Mouse (Mus musculus) myocyte (in vitro differentiated cells): ENCODE results near the gene Copa. TPM values are rescaled to one million over a fixed set of nuclear protein-coding genes. Genes with fewer than 3 reads are reported as not detected.

ENCODE experiments used
- H3K27me3 ChIP-seq: one replicate; pipeline ENCODE4 v1.6.1; 2011; ENCODE audit not compliant: control insufficient read depth, insufficient read depth, insufficient read length
- H3K36me3 ChIP-seq: one replicate; pipeline ENCODE4 v1.6.1; 2011; ENCODE audit not compliant: control insufficient read depth, insufficient read depth
- H3K4me2 ChIP-seq: one replicate; pipeline ENCODE4 v1.6.1; 2011; ENCODE audit warnings: low read depth, control low read depth
- H3K4me3 ChIP-seq: one replicate; pipeline ENCODE4 v1.5.1; 2011; ENCODE audit warnings: mild to moderate bottlenecking, control low read depth, moderate library complexity
- H3K79me2 ChIP-seq: one replicate; pipeline ENCODE4 v1.6.1; 2011; ENCODE audit not compliant: control insufficient read depth, insufficient read depth
- H3ac ChIP-seq: one replicate; pipeline ENCODE4 v1.6.1; 2011; ENCODE audit not compliant: control insufficient read depth, insufficient read length
- CEBPB ChIP-seq: IDR thresholded peaks from 2 replicates; pipeline ENCODE4 v1.6.1; 2011; ENCODE audit warnings: mild to moderate bottlenecking, moderate library complexity; ENCODE audit not compliant: poor library complexity, insufficient read depth, severe bottlenecking
- E2F4 ChIP-seq: IDR thresholded peaks from one replicate; pipeline ENCODE4 v1.6.1; 2011; ENCODE audit warnings: mild to moderate bottlenecking, control low read depth, moderate library complexity; ENCODE audit not compliant: insufficient read depth
- MAX ChIP-seq: IDR thresholded peaks from one replicate; pipeline ENCODE4 v1.6.1; 2011; ENCODE audit warnings: low read depth, mild to moderate bottlenecking, control low read depth
- MYOD1 ChIP-seq, 3 experiments: IDR thresholded peaks; one replicate each; pipeline ENCODE4 v1.6.1; 2011; ENCODE audit warnings: control low read depth in 2 of 3, low read depth in 2 of 3, mild to moderate bottlenecking in 2 of 3, moderate library complexity in 1 of 3; ENCODE audit not compliant: insufficient read length in 2 of 3, control insufficient read depth in 1 of 3
- MYOG ChIP-seq, 3 experiments: IDR thresholded peaks; one replicate each; pipeline ENCODE4 v1.6.1; 2011; ENCODE audit warnings: control low read depth in 2 of 3, low read depth in 2 of 3, mild to moderate bottlenecking in 2 of 3; ENCODE audit not compliant: insufficient read length in 2 of 3, control insufficient read depth in 1 of 3, insufficient read depth in 1 of 3
- POLR2A ChIP-seq: IDR thresholded peaks from one replicate; pipeline ENCODE4 v1.6.1; 2011; ENCODE audit warnings: low read depth, mild to moderate bottlenecking, control low read depth, moderate library complexity; ENCODE audit not compliant: insufficient read length
- POLR2AphosphoS2 ChIP-seq: IDR thresholded peaks from one replicate; pipeline ENCODE4 v1.6.1; 2011; ENCODE audit warnings: low read depth, control low read depth; ENCODE audit not compliant: insufficient read length
- REST ChIP-seq: IDR thresholded peaks from one replicate; pipeline ENCODE4 v1.6.1; 2011; ENCODE audit warnings: mild to moderate bottlenecking, control low read depth, moderate library complexity; ENCODE audit not compliant: insufficient read depth, insufficient read length
- SRF ChIP-seq: IDR thresholded peaks from one replicate; pipeline ENCODE4 v1.6.1; 2011; ENCODE audit warnings: low read depth; ENCODE audit not compliant: control insufficient read depth, insufficient read length
- TCF12 ChIP-seq: IDR thresholded peaks from one replicate; pipeline ENCODE4 v1.6.1; 2011; ENCODE audit warnings: mild to moderate bottlenecking, control low read depth; ENCODE audit not compliant: poor library complexity, insufficient read depth, severe bottlenecking
- TCF3 ChIP-seq: IDR thresholded peaks from one replicate; pipeline ENCODE4 v1.6.1; 2011; ENCODE audit warnings: low read depth, control low read depth; ENCODE audit not compliant: insufficient read length
- USF1 ChIP-seq: IDR thresholded peaks from one replicate; pipeline ENCODE4 v1.6.1; 2011; ENCODE audit warnings: low read depth, mild to moderate bottlenecking, control low read depth, moderate library complexity
- polyA plus RNA-seq: library from polyadenylated mRNA; unstranded; fragments of >200 nt; fragmentation: generic; extraction: Trizol; gene quantifications from one replicate; pipeline ENCODE4 v1.2.1, GENCODE M21; 2012; ENCODE audit warnings: missing spikeins

The Copa gene
- polyA plus RNA-seq, 1 experiment: 144 TPM

DNA sequence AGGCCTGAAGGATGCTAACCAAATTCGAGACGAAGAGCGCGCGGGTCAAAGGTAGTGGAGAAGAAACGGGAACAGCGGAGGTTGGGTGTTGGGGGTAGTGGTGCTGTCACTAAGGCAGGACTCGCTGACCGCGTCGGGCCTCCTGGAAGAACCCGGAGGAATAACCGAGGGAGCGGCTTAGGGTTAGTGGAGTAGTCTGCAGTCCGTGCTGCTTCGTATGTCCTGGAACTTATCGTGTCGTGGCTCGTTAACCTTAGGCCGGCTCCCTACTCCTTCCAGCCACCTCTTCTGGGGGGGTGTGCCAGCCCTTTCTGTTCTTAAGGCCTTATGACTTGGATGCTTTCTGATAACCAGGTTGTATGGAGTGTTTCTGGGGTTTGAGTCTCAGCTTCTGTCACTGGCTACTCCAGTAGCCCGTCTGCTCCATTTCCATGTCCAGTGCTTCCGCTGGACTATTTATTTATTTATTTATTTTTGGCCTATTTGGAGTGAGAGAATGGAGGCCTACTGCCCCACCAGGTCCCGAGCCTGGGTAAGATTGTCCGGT is 643 bp downstream of the Copa start:
- peaks cover 9% of the 10 kb centered on the region for H3K36me3 ChIP-seq
- H3K27me3 ChIP-seq: no peaks in the 10 kb centered on the region
- TF ChIP-seq TCF12 (no peak), MYOD1 (IDR thresholded peaks at IDR 0.05; ENCODE audit: control insufficient read depth in 1 of 3, insufficient read length in 2 of 3, low read depth in 2 of 3) (no peak), REST (no peak), TCF3 (no peak), POLR2A (no peak)
- H3ac ChIP-seq: peak overlapping the region; percentile 9
- H3K4me2 ChIP-seq: peak overlapping the region; percentile 78
- H3K4me3 ChIP-seq: peak overlapping the region; percentile 100
- H3K79me2 ChIP-seq: peaks cover 68% of the 10 kb centered on the region

DNA sequence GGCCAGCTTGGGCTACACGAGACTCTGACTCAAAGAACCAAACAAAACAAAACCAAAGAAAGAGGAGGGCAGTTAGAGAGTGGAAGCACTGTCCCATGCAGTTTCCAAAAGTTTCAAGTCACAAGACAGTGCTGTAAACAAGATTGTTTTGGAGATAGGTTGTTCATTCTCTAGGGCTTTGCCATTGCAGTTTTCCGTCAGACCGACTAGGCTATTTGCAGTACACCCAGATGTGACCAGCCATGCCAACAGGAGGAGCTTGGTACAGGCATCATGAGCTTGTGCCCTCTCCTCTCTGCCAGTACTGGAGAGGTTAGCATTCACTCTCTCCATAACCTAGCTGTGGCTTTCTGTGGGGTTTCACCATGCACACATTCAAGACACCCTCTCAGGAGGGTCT is 11.2 kb downstream of the Copa start:
- H3ac ChIP-seq: no peak overlapping the region
- H3K36me3 ChIP-seq: peaks cover 70% of the 10 kb centered on the region
- no peak overlapping the region for H3K4me3 ChIP-seq
- no peak overlapping the region for H3K4me2 ChIP-seq
- H3K79me2 ChIP-seq: peaks cover 5% of the 10 kb centered on the region
- no peak for TF ChIP-seq MYOG (IDR thresholded peaks at IDR 0.05; ENCODE audit: control insufficient read depth in 1 of 3, insufficient read depth in 1 of 3, insufficient read length in 2 of 3, low read depth in 2 of 3)
- H3K27me3 ChIP-seq: no peaks in the 10 kb centered on the region

DNA sequence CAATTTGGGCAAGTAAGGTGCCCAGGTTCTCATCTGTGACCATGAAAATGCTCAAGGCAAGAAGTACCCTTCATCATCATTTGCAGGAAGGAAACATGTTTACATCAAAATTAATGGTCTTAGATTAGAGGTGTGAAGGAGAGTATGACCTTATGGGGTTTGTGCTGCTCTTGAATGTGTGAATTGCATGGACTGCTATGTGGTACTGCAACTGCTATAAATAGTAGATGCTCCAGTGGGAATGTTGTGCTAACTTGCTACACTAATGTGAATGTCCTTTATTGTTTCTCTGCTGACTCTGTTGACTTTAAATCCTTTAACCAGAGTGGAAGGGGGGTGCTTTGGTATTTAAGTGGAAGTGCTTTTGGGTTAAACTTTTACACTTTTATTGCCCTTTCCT is 12.0 kb downstream of the Copa start:
- H3K79me2 ChIP-seq: no peaks in the 10 kb centered on the region
- no peak overlapping the region for H3ac ChIP-seq
- TF ChIP-seq TCF12 (no peak), POLR2AphosphoS2 (no peak), SRF (no peak), POLR2A (no peak), CEBPB (no peak), MYOD1 (IDR thresholded peaks at IDR 0.05; ENCODE audit: control insufficient read depth in 1 of 3, insufficient read length in 2 of 3, low read depth in 2 of 3) (no peak), TCF3 (no peak), MAX (no peak)
- no peak overlapping the region for H3K4me2 ChIP-seq
- H3K27me3 ChIP-seq: no peaks in the 10 kb centered on the region
- H3K4me3 ChIP-seq: no peak overlapping the region
- peaks cover 71% of the 10 kb centered on the region for H3K36me3 ChIP-seq

DNA sequence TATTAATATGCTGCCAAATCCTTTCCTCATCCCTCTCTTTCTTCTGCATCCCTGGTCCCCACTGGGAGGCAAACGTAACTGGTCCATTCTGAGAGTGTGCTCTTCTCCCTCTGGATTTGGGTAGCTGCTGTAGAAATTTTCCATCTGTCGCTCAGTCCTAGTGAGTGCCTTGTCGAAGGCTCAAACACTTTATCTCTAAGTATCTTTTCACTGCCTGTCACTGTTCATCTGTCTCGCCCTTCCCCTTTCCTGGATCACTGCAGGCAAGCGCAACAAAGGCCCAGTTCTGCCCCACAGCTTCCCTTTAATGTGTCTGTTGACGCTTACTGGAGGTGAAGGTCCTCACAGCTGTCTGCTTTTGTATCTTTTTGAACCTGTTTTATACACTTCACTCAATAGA is 12.9 kb downstream of the Copa start:
- Histone ChIP-seq H3K4me2 (no peak overlapping the region), H3K79me2 (no peaks in the 10 kb centered on the region), H3K27me3 (no peaks in the 10 kb centered on the region), H3ac (no peak overlapping the region), H3K36me3 (peaks cover 76% of the 10 kb centered on the region), H3K4me3 (no peak overlapping the region)
- TF ChIP-seq MYOD1 (IDR thresholded peaks at IDR 0.05; ENCODE audit: control insufficient read depth in 1 of 3, insufficient read length in 2 of 3, low read depth in 2 of 3): no peak
- no peak for TF ChIP-seq POLR2A

DNA sequence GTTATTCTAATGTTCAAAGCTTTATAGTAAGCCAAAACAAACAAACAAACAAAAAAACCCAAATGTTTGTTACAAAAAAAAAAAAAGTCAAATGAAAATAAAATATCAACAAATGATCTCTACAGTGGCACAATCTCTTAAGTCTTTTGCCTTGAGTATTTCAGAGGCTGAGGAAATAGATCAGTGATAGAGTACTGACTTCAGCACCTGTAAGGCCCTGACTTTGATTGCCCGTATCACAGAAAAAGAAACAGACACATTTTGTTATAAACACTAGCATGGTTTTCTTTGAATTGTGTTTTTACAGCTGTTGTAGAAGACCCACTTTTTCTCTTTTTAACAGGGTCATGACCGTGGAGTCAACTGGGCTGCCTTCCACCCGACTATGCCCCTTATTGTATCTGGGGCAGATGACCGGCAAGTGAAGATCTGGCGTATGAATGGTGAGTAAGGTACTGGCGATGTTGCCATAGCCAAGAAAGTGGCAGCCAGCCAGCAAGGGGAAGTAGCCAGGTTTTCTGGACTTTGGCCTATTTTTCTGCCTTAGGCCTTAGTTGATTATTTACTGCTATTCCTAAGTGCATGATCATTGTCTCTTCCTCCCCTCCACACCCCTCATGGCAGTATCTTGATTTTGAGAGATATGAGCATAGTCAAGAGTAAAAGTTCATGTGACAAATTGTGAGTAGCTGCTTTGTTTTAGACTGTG is 17.1 kb downstream of the Copa start:
- H3K4me3 ChIP-seq: no peak overlapping the region
- H3ac ChIP-seq: no peak overlapping the region
- no peak overlapping the region for H3K4me2 ChIP-seq
- TF ChIP-seq TCF12 (no peak), MYOG (IDR thresholded peaks at IDR 0.05; ENCODE audit: control insufficient read depth in 1 of 3, insufficient read depth in 1 of 3, insufficient read length in 2 of 3, low read depth in 2 of 3) (no peak), CEBPB (no peak), MAX (no peak), MYOD1 (IDR thresholded peaks at IDR 0.05; ENCODE audit: control insufficient read depth in 1 of 3, insufficient read length in 2 of 3, low read depth in 2 of 3) (no peak), POLR2AphosphoS2 (no peak), E2F4 (no peak), REST (no peak), TCF3 (no peak), POLR2A (no peak), SRF (no peak), USF1 (no peak)
- no peaks in the 10 kb centered on the region for H3K27me3 ChIP-seq
- H3K36me3 ChIP-seq: peaks cover 67% of the 10 kb centered on the region
- no peaks in the 10 kb centered on the region for H3K79me2 ChIP-seq
